Mouse (Mus musculus): ENCODE data around the gene Tpx2.

The Tpx2 gene

DNA sequence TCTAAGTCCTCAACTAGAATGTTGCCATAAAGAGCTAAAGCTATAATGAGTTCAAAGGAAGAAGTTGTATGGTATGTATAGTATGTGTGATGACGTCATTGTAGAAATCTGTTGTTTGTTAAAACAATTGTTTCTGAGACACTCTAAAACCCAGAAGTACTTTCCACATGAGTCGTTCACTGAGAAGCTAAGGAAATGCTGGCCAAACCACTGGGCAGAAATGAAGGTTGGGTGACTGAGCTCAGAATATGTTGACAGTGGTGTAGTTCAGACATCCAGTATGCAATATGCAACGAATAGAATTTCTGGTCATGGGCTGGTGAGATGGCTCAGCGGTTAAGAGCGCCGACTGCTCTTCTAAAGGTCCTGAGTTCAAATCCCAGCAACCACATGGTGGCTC is 15.6 kb downstream of the Tpx2 start:
- DNase-seq (ENCODE audit: low spot score): no peak

GRCm38 (mm10) chr2:152878239-152878638 is 30.5 kb downstream of the Tpx2 start:
- no peak for DNase-seq (ENCODE audit: low spot score)

DNA sequence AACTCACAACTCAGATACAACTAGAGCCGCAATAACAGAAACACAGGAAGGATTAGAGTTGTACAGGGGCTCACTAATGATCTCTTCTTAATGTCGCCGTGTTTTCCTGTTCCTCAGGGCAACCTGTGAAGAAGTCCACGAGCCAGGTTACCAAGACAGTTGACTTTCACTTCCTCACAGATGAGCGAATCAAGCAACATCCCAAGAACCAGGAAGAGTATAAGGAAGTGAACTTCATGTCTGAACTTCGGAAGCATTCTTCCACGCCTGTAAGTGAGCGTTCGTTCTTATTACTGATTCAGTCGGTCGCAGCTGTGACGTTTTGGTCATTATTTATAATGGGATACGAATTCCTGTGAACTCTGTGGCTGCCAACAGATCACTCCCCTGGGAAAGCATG is 33.1 kb downstream of the Tpx2 start:
- DNase-seq (ENCODE audit: low spot score): no peak

GRCm38 (mm10) chr2:152884101-152884645 is 36.4 kb downstream of the Tpx2 start:
- DNase-seq (ENCODE audit: low spot score): no peak

DNA sequence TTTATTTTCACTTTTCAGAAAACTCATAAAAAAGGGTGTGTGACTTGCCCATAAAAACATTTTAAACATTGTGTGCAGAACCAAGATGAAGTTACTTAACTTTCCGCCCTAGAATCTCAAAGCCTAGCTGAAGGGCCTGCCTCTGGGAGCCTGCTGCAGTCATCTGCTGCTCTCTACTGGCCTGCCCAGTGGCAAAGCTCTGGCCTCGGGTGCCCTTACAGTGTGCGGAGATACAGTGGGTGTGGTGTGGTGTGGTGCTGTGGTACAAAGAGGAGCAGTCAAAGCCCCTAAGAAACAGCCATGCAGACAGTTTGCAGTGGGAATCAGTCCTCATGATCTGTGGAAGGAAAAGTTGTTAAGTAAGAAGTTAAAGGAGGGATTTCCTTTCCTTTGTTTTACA is 39.5 kb downstream of the Tpx2 start:
- no peak for DNase-seq (ENCODE audit: low spot score)

DNA sequence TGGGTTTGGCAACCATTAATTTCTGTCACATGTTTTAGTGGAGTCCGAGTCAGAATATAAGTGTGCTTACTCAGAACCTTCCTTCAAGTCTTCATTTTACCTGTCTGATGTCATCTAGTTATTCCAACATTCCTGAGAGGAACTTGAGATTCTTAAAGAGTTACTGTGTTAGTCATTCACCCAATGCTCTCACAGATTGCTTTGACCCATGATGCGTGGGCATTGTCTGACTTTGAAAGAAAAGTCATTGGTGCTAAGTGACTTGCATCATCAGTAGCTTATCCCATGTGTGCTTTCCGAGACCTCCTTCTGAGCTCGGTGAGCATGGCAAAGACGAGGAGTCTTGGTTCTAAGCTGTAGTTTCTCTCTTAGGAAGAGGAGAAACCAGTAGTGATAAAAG is 41.0 kb downstream of the Tpx2 start:
- no peak for DNase-seq (ENCODE audit: low spot score)

- DNase-seq (ENCODE audit: low spot score): no peak
Observed at GRCm38 (mm10) chr2:152895834-152896233, 48.1 kb downstream of the Tpx2 start.

DNA sequence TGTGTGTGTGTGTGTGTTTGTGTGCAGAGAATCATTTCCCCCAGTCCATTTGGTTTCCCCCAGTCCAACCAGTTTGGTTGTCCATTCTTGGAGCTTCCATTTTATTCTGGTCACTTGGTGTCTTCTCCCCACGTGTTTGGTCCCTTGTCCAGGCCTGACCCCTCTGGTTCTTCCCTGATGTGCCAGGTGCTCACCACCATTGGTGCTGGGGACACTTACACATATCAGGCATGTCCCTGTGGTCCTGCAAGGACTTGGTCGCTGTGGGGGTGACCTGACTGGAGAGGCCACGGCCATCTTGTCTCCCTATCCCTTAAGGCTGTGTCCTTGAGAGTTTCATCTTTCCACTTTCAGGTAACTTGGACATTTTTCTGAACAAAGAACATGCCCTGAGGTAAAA is 49.2 kb downstream of the Tpx2 start:
- no peak for DNase-seq (ENCODE audit: low spot score)

DNA sequence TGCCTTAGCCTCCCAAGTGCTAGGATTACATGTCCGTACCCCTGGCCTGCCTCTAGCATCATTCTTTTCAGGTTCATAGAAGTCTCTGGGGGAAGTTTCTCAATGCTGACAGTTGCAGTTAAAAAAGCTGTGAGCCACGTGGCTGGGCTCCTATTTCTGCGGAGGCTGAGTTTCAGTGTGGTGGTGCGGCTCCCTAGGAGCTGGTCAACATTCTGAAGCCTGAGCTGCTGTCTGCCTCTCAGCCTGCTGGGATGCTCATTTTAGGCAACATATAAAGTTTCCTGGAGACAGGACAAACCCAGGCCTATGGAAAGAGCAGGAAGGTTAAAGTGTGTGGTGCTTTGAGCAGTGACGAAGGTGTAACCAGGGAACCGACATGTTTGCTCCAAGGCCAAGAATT is 51.2 kb downstream of the Tpx2 start:
- no peak for DNase-seq (ENCODE audit: low spot score)

DNA sequence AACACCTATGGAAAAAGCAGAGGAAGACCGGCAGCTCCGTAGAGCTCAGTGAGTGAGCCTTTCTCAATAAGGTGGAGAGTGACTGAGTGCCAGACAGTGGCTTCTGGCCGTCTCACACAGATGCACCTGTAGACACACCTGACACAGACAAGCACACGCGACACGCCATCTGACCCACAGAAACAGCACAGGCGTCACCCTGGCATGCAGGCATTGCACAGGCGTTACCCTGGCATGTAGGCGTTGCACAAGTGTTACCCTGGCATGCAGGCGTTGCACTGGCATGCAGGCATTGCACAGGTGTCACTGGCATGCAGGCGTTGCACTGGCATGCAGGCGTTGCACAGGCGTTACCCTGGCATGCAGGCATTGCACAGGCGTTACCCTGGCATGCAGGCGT is 53.5 kb downstream of the Tpx2 start:
- DNase-seq (ENCODE audit: low spot score): no peak

DNA sequence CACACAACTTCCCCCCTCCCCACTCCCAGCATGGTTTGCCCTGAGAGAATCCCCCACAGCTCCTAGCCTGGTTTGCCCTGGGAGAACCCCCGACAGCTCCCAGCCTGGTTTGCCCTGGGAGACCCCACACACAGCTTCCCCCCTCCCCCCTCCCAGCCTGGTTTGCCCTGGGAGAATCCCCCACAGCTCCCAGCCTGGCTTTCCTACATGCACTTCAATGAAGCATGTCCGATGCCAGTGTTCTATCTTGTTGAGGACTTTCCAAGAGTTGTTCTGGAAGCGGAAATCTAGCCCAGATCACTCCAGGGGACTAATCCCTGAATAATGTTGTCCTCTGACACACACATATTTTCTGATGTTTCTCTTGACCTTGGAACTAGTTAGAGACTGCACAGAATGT is 54.9 kb downstream of the Tpx2 start:
- no peak for DNase-seq (ENCODE audit: low spot score)

- DNase-seq (ENCODE audit: low spot score): no peak
Observed at GRCm38 (mm10) chr2:152903586-152903985, 55.8 kb downstream of the Tpx2 start.

GRCm38 (mm10) chr2:152904127-152904643 is 56.4 kb downstream of the Tpx2 start:
- peak; percentile 49 for DNase-seq (ENCODE audit: low spot score)

- DNase-seq (ENCODE audit: low spot score): no peak
Observed at GRCm38 (mm10) chr2:152905036-152905829, 57.5 kb downstream of the Tpx2 start.

DNA sequence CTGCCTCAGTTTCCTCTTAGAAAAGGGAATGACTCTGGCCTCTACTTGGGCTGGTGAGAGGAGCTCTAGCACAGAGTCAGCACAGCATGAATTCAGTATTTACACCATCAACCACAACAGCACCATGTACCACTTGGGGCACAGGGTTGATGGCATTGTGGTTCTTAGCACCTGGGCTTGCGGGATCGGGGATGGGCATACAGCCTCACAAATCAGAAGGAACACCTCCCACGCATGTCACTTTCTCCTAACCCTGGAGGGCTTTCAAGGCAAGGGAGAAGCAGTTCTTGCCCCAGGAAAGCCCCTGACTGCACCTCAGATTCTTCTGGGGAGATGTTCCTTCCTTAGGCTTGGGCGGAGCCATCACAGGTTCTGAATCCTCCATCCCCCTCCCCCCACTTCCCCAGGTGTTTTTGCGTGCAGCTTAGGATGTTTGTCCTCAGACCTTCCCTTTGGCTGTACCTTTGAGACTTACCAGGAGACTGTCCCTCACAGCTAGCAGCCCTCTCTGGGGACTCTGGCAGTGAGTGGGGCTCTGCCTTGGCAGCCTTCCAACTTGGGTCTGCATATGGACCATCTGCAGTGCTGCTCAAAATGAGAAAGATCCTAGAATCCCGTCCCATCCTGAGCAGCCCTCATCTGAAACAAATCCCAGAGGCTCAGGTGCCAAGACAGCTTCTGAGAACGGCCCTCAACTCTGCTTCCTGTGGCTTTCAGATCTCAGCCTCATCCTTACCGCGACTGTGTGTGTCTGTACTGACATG is 58.7 kb downstream of the Tpx2 start:
- peak; percentile 37 for DNase-seq (ENCODE audit: low spot score)

- DNase-seq (ENCODE audit: low spot score): peak; percentile 77
Observed at GRCm38 (mm10) chr2:152907114-152907943, 59.6 kb downstream of the Tpx2 start.

DNA sequence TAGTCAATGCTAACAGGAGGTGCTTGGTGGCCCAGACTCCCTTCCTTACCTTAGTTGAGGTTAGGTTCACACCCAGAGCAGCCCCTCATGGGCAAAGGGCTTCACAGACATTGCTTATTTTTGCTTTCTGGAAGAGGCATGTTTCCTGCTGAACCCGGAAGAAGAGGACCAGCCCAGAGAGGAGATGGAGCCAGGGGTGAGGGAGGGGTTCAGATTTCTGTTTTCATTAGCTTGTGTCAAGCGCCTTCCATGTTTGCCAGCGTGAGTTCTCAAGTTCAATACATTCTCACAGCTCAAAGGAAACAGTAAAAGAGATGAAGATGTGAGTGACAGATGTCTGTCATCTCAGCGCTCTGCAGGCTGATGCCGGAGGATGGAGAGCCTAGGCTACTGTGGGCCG is 62.1 kb downstream of the Tpx2 start:
- DNase-seq (ENCODE audit: low spot score): no peak

- DNase-seq (ENCODE audit: low spot score): no peak
Observed at GRCm38 (mm10) chr2:152911031-152911430, 63.3 kb downstream of the Tpx2 start, which contains the start of gene Mylk2. Gene Mylk2, plus strand, starts transcription at chr2:152911352.

DNA sequence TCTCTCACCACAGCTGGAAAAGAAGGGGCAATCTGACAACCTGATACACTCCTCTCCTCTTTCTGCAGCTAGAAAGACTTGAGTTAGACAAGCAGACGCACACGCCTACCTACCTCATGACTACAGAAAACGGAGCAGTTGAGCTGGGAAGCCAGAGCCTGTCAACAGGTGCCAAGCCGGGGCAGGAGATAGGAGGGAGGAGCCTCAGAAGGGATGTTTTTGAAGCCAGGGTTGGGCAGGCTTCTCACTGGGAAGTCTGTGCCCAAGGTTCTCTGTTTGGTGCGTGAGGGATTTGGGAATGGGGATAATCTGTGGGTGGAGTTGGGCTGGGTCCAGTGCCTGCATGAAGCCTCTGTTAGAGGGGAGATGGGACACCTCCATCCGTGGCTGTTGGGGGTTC is 63.7 kb downstream of the Tpx2 start:
- no peak for DNase-seq (ENCODE audit: low spot score)

GRCm38 (mm10) chr2:152913471-152913870 is 65.7 kb downstream of the Tpx2 start:
- DNase-seq (ENCODE audit: low spot score): no peak

DNA sequence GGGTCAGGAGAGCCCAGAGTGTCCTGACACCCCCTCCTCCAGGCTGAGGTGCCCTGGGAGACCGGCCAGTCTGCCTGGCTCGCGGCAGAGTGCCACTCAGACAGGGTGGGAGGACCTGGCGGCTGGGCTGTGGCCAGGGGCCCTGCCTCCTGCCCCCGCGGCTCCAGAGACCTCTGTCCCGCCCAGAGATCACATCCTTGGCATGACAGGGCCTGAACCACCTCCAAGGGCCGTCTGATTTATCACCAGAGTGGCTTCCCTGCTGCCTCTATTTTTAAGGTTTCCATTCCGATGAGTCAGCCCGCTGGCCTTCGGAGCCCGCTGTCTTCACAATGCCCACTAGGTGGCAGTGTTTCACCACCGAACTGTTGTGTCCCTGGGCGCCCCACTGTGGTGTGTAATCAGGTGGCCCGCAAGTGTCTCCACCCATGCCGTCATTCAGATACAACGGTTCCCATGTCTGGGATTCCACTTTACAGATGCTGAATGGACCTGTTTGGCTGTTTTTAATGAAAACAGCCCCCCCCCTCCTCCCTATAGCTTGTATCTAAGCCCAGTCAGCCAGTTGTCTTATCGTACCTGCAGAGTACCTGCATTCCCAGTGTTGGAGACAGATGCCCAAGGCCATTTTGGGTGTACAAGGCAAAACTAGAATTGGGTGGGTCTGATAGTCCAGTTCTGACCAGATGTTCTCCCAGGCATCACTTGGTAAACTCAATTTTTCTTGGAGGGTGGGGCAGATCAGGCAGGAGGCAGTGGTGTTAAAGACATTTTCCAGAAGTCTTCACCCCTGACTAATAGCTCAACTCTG is 66.8 kb downstream of the Tpx2 start:
- DNase-seq (ENCODE audit: low spot score): peak; percentile 95
